Mouse (Mus musculus) lung, embryonic 15.5 days (tissue): ENCODE data around the gene Sergef. TPM values are rescaled to one million over a fixed set of nuclear protein-coding genes. Genes with fewer than 3 reads are reported as not detected.

Experiments
- ATAC-seq: fragments of 200-750 bp; cut with Nextera tagmentation; 2 replicates; pipeline ENCODE4 v1.8.0; 2017; ENCODE audit warnings: moderate number of reproducible peaks, borderline replicate concordance; ENCODE audit not compliant: low FRiP score, low TSS enrichment; ENCODE audit errors: extremely low read depth
- H3K27ac ChIP-seq: fragments of 300-500 bp; sonication (generic); 2 replicates; pipeline ENCODE4 v1.5.1; 2015; ENCODE audit warnings: moderate library complexity, mild to moderate bottlenecking, inconsistent platforms
- H3K27me3 ChIP-seq: fragments of 300-500 bp; sonication (generic); 2 replicates; pipeline ENCODE4 v1.6.1; 2015; ENCODE audit warnings: inconsistent platforms
- H3K36me3 ChIP-seq: fragments of 300-500 bp; sonication (generic); 2 replicates; pipeline ENCODE4 v1.6.1; 2015; ENCODE audit warnings: inconsistent platforms
- H3K4me1 ChIP-seq: fragments of 300-500 bp; sonication (generic); 2 replicates; pipeline ENCODE4 v1.6.1; 2015; ENCODE audit warnings: inconsistent platforms
- H3K4me2 ChIP-seq: fragments of 300-500 bp; sonication (generic); 2 replicates; pipeline ENCODE4 v1.6.1; 2015; ENCODE audit warnings: inconsistent platforms, mild to moderate bottlenecking, moderate library complexity
- H3K4me3 ChIP-seq: fragments of 300-500 bp; sonication (generic); 2 replicates; pipeline ENCODE4 v1.5.1; 2015; ENCODE audit warnings: mild to moderate bottlenecking, inconsistent platforms
- H3K9ac ChIP-seq: fragments of 300-500 bp; sonication (generic); 2 replicates; pipeline ENCODE4 v1.6.1; 2015; ENCODE audit warnings: inconsistent platforms
- H3K9me3 ChIP-seq: fragments of 300-500 bp; sonication (generic); 2 replicates; pipeline ENCODE4 v1.6.1; 2016; ENCODE audit warnings: inconsistent platforms
- WGBS: fragments of 180-500 bp; shearing (Covaris S2); methylation state at CpG from one replicate; pipeline ENCODE4 v1.1.7; 2015; 5-methylcytosine and 5-hydroxymethylcytosine counted together
- polyA plus RNA-seq: library from polyadenylated mRNA; unstranded; fragments of >200 nt; fragmentation: Nextera tagmentation; extraction: Ambion mirVana; gene quantifications from 2 replicates; pipeline ENCODE4 v1.2.1, GENCODE M21; 2015

Sergef gene
- polyA plus RNA-seq, 1 experiment from 2014 or later: 13.3 TPM

DNA sequence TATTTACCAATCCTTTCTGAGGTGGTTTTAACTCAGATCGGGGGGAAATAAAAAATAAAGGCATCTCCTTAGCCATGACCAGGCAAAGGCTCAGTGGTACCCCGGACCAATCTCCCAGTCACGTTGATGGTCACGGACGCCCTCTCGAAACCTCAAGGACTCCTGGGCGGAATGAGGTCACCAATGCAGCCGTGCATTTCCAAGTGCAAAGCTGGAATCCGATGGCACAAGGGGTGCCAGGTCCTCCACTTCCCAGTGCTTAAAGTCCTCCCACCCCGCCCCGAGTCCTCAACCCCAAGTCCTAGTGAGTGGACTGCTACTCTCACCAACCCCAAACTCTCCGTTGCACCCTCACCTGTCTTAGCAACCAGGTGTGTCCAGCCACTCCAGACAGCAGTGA lies 25.3 kb downstream of the Sergef start:
- Histone ChIP-seq H3K4me1 (peaks cover 35% of the 10 kb centered on the region), H3K9me3 (no peaks in the 10 kb centered on the region), H3K27me3 (no peaks in the 10 kb centered on the region), H3K27ac (no peak overlapping the region), H3K9ac (no peak overlapping the region), H3K4me2 (no peak overlapping the region), H3K36me3 (no peaks in the 10 kb centered on the region), H3K4me3 (no peak overlapping the region)
- 58% methylated on average over 12 of the region's 12 CpGs for WGBS
- ATAC-seq: no peak

DNA sequence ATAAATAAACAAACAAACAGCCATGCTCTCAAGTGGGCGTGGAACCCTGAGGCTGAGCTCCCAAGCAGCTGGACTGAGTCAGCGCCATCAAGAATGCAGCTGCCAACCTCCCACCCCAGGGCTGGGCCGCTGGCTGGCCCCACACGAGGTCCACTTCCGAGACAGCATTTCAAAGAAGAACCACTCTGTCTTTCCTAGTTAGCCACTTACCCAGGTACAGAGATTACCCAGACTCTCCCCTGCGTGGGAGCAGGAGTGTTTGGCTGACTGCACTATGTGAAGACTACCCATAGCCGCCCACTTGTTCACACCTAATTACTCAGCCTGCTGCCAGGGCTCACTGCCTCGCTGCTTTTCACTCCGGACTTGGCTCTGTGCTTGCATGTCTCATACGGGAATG lies 26.5 kb downstream of the Sergef start:
- Histone ChIP-seq H3K27ac (no peak overlapping the region), H3K36me3 (no peaks in the 10 kb centered on the region), H3K9me3 (no peaks in the 10 kb centered on the region), H3K9ac (no peak overlapping the region), H3K4me1 (peaks cover 35% of the 10 kb centered on the region), H3K4me2 (no peak overlapping the region), H3K4me3 (no peak overlapping the region), H3K27me3 (no peaks in the 10 kb centered on the region)
- whole genome bisulfite sequencing: 42% methylated on average over 10 of the region's 10 CpGs
- no peak for ATAC-seq

DNA sequence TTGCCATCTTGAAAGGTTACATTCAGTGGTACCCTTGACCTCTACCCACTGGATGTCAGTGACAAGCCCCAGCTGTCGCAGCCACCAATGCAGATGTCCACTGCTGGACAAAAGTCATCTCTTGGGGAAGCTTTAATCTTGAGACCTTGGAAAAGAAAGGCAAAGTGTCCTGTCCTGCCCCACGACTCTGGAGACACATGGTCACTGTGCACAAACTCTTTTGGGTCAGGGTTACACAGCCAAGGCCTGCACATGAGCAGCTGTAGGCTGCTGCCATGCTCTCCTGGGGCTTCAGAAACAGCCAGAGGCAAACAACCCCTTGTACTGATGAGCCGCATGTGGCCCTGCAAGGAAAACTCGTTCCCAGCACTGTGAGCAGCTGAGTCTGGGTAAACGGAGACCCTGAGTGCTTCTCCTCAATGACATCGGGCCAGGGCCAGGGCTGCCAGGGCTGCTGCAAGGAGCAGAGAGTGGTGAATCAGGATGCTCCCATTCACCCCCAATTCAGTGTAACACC lies 27.1 kb downstream of the Sergef start:
- Histone ChIP-seq H3K4me1 (peaks cover 35% of the 10 kb centered on the region), H3K4me2 (no peak overlapping the region), H3K36me3 (no peaks in the 10 kb centered on the region), H3K27me3 (no peaks in the 10 kb centered on the region), H3K9me3 (no peaks in the 10 kb centered on the region), H3K4me3 (no peak overlapping the region), H3K9ac (no peak overlapping the region), H3K27ac (peak overlapping the region; percentile 20; the same call in 1 of the 2 replicates)
- 58% methylated on average over 6 of the region's 6 CpGs for WGBS
- ATAC-seq: no peak

DNA sequence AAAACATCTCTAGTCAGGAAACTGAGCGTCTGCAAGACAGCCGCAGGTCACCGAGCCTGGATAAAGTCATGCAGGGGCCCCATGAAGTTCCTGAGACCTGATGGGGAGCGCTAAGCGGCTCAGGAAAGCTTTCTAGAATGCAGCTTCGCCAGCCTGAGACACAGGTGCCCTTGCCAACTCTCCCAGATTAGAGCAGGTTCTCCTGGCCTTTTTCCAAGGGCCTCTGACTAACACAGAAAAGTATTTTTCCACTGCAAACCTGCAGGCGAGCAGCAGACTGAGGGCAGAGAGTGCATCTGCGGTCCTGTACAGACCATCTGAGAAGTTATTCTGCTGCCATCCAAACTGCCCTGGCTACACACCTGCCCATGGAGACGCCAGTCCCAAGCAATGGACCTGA lies 27.6 kb downstream of the Sergef start:
- Histone ChIP-seq H3K27me3 (no peaks in the 10 kb centered on the region), H3K9me3 (no peaks in the 10 kb centered on the region), H3K4me1 (peaks cover 38% of the 10 kb centered on the region), H3K4me3 (no peak overlapping the region), H3K27ac (peak overlapping the region; percentile 20; the same call in 1 of the 2 replicates), H3K4me2 (no peak overlapping the region), H3K9ac (no peak overlapping the region), H3K36me3 (no peaks in the 10 kb centered on the region)
- no peak for ATAC-seq
- WGBS: 50% methylated on average over 9 of the region's 9 CpGs

DNA sequence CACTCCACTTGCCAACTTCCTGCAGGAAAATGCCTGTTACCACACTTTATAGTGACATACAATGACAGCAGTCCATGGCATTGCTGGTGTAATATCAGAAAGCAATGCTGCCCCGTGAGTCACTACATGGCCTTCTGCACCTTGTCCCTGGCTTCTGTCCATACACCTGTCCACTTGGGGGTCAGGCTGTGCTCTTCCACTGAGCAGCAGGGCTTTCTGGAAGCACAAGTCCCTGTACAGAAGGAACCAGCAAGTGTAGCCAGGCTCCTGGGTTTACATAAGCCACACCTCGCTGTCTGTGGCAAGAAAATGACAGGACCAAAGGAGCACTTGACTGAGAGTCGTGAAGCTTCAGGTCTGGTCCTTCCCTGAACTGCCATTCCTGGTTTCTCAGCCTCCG lies 30.3 kb downstream of the Sergef start:
- Histone ChIP-seq H3K4me3 (no peak overlapping the region), H3K9me3 (no peaks in the 10 kb centered on the region), H3K9ac (no peak overlapping the region), H3K4me1 (peaks cover 25% of the 10 kb centered on the region), H3K27me3 (no peaks in the 10 kb centered on the region), H3K27ac (no peak overlapping the region), H3K36me3 (no peaks in the 10 kb centered on the region), H3K4me2 (no peak overlapping the region)
- 66% methylated on average over 4 of the region's 4 CpGs for WGBS
- no peak for ATAC-seq

DNA sequence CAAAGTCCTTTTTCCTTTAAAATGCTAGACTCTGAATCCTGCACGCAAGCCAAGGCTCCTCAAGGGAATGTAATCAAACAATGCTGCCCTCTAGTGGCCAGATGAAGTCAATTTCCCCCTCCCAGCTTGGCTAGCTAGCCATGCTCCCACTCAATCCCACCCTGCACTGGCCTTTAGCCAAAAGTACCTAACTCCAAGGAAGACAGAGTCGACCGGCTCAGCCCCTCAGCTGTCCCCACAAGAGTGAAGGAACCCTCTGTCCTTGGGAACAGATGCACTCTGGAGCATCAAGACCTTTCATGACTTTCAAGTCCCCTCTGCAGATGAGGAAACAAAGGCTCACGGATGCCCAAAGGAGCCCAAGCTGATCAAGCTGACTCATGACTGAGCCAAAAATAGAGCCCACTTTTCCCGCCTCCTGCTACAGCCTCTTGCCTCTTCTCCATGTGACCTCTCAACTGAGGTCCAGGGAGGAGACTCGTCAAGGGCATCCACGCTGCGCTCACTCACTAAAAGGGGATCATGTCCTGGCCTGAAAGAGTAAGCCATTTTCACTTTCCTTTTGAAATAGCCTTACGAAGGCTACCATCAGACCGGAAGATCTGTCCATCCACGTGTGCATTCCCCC lies 32.1 kb downstream of the Sergef start:
- Histone ChIP-seq H3K27ac (no peak overlapping the region), H3K27me3 (no peaks in the 10 kb centered on the region), H3K4me1 (peaks cover 15% of the 10 kb centered on the region), H3K9me3 (no peaks in the 10 kb centered on the region), H3K4me3 (no peak overlapping the region), H3K9ac (no peak overlapping the region), H3K36me3 (no peaks in the 10 kb centered on the region), H3K4me2 (no peak overlapping the region)
- 50% methylated on average over 11 of the region's 11 CpGs for WGBS
- no peak for ATAC-seq

DNA sequence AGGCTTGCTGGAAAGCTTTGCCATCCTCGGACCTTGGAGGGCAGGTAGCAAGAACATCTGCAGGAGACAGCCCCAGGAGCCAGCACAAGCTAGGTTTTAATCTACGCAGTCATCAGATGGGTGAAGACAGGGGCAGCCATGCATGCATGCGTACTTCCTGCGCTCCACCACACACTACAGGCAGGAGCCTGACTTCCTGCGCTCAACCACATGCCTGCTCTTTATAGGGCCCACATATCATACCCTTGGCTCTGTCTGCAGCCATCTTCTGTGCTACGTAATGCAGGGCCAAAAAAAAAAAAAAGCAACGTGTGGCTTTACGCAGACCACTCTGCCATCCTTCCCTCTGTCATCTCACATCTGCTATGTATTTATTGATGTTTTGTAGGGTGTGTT lies 32.6 kb downstream of the Sergef start:
- no peak overlapping the region for H3K27ac ChIP-seq
- whole genome bisulfite sequencing: 60% methylated on average over 8 of the region's 8 CpGs
- peak; percentile 37; the same call in 1 of the 2 replicates for ATAC-seq
- peaks cover 10% of the 10 kb centered on the region; the same call in 1 of the 2 replicates for H3K4me1 ChIP-seq
- no peaks in the 10 kb centered on the region for H3K27me3 ChIP-seq
- H3K9ac ChIP-seq: no peak overlapping the region
- no peaks in the 10 kb centered on the region for H3K36me3 ChIP-seq
- H3K9me3 ChIP-seq: no peaks in the 10 kb centered on the region
- no peak overlapping the region for H3K4me3 ChIP-seq
- H3K4me2 ChIP-seq: no peak overlapping the region

DNA sequence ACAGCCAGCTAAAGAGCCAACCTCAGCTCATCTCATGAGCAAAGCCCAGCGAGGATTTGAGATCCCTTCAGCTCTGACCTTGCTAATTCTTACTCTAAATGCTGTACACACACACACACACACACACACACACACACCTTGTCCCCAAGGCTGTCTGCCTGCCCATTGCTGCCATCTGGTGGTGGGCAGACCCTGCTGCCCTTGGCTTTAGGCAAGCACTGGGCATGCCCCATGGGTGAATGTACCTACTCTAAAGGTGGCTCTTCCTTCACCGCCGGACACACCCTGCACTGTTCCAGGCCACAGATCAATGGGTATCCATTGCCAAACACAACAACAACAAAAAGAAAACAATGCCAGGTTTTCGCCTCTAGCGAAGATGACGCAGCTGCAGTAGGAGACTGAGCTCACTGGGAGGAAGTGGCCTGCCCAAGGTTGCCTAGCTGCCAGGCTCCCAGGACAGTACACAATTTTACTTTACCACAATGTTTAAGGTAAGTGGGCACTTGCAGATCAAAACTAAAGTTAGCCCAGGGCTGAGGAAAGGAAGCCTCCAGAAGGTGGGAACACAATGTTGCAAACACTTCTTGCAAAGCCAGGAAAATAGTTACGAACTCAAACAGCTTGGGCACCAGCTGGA lies 33.1 kb downstream of the Sergef start:
- no peaks in the 10 kb centered on the region for H3K27me3 ChIP-seq
- peak; percentile 51; the same call in 1 of the 2 replicates for ATAC-seq
- no peak overlapping the region for H3K9ac ChIP-seq
- H3K36me3 ChIP-seq: no peaks in the 10 kb centered on the region
- no peak overlapping the region for H3K4me2 ChIP-seq
- H3K4me1 ChIP-seq: peaks cover 5% of the 10 kb centered on the region; the same call in 1 of the 2 replicates
- no peak overlapping the region for H3K27ac ChIP-seq
- no peaks in the 10 kb centered on the region for H3K9me3 ChIP-seq
- H3K4me3 ChIP-seq: no peak overlapping the region
- WGBS: 82% methylated on average over 7 of the region's 7 CpGs

DNA sequence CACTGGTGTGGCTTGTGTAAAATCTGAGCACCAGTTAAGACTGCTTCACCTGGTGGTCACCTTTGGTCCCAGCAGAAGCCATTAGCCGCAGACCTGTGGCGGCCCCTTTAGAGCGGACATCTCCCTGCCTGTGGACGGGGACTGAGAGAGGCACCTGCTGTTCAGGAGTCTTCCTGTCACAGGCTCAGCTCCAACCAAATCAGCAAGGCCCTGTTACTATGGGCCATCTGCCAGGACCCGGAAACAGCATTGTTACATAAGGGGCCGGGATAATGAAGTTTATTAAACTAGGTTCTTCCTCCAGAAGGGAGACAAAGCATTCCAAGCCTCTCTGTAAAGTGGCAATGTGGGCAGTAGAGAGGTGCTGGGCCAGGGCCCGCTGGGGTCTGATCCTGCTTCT lies 36.6 kb downstream of the Sergef start:
- Histone ChIP-seq H3K9ac (no peak overlapping the region), H3K4me3 (no peak overlapping the region), H3K27me3 (no peaks in the 10 kb centered on the region), H3K27ac (no peak overlapping the region), H3K36me3 (no peaks in the 10 kb centered on the region), H3K9me3 (no peaks in the 10 kb centered on the region), H3K4me1 (peaks cover 3% of the 10 kb centered on the region; the same call in 1 of the 2 replicates), H3K4me2 (no peak overlapping the region)
- no peak for ATAC-seq
- 74% methylated on average over 7 of the region's 7 CpGs for WGBS

DNA sequence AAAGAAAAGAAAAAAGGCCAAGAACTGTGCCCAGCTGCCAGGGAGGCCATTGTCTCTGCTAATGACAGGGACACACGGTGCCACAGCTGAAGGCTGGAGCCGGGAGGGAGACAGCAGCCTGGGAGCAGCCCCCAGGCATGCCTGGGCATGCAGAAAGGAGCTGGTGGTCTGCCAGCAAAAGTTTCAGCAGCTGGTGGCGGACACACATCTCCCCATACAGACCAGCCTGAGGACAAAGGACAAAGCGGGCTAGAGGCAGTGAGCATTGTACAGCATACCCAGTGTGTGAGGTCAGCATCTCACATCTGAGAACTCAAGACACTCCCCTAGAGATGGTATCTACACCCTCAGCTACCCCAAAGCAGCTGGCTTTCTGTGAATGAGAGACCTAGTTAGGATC lies 37.5 kb downstream of the Sergef start:
- H3K9ac ChIP-seq: no peak overlapping the region
- no peak overlapping the region for H3K4me2 ChIP-seq
- no peak overlapping the region for H3K27ac ChIP-seq
- H3K4me1 ChIP-seq: peaks cover 1% of the 10 kb centered on the region; the same call in 1 of the 2 replicates
- no peaks in the 10 kb centered on the region for H3K27me3 ChIP-seq
- ATAC-seq: no peak
- no peaks in the 10 kb centered on the region for H3K36me3 ChIP-seq
- H3K4me3 ChIP-seq: no peak overlapping the region
- WGBS: 49% methylated on average over 4 of the region's 4 CpGs
- H3K9me3 ChIP-seq: no peaks in the 10 kb centered on the region

DNA sequence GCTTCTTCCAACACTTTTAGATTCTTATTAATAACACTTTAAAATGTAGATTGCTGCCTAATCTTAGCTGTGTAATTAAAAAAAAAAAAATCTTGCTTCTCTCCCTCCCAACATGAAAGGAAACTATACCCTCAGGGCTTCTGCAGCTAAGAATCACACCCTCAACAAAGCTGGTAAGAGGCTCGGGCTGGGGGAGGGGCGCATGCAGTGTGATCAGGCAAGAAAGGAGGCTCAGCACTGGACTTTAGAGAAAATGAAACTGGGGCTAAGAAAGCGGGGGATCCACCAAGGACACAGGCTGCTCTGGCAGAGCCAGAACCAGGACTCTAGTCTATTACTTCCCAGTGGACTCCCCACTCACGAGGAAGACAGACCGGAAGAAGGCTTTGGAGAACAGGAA lies 38.5 kb downstream of the Sergef start:
- H3K9ac ChIP-seq: no peak overlapping the region
- no peaks in the 10 kb centered on the region for H3K9me3 ChIP-seq
- H3K4me2 ChIP-seq: no peak overlapping the region
- no peak for ATAC-seq
- H3K27ac ChIP-seq: no peak overlapping the region
- no peaks in the 10 kb centered on the region for H3K27me3 ChIP-seq
- H3K4me3 ChIP-seq: no peak overlapping the region
- WGBS: 56% methylated on average over 5 of the region's 5 CpGs
- H3K4me1 ChIP-seq: no peaks in the 10 kb centered on the region
- no peaks in the 10 kb centered on the region for H3K36me3 ChIP-seq

DNA sequence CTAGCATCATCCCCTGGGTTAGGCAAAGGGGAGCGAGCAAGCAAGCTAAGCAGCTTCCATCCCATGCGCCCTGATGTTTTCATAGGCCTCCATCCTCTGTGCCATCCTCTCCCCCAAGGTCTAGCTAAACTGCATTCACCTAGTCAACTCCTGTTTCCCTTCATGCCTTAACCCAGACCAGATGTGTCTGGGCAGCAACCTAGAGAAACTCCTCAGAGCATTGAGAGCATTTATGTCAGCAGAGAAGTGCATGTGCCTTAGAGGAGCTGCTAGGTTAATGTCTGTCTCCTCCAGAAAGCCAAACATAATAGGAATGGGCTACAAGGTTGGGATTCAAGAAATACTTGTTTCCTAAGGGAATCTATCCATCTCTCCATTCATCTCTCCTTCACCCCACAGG lies 42.6 kb downstream of the Sergef start:
- Histone ChIP-seq H3K4me1 (no peaks in the 10 kb centered on the region), H3K4me3 (no peak overlapping the region), H3K27ac (no peak overlapping the region), H3K4me2 (no peak overlapping the region), H3K36me3 (no peaks in the 10 kb centered on the region), H3K27me3 (no peaks in the 10 kb centered on the region), H3K9me3 (no peaks in the 10 kb centered on the region), H3K9ac (no peak overlapping the region)
- no peak for ATAC-seq
- WGBS: 95% methylated on average over 2 of the region's 2 CpGs
